Mouse (Mus musculus): ENCODE measurements around the gene Apeh.

GRCm38 (mm10) chr9:108132373-108132772 is 38.0 kb upstream of the Apeh start:
- TF ChIP-seq CTCF (IDR thresholded peaks at IDR 0.05; ENCODE audit: low read depth, low read length) (no peak), POLR2AphosphoS5 (IDR thresholded peaks at IDR 0.05; ENCODE audit: insufficient replicate concordance, low read depth, low read length) (no peak), GATA1 (IDR thresholded peaks at IDR 0.05; ENCODE audit: borderline replicate concordance, low read length) (no peak), GATA2 (IDR thresholded peaks at IDR 0.05; ENCODE audit: borderline replicate concordance, low read depth, low read length) (no peak), TAL1 (conservative IDR thresholded peaks at IDR 0.05; ENCODE audit: low read depth, low read length) (no peak)

Measured in G1E (cell line).